Mouse (Mus musculus): ENCODE measurements at regions not wholly inside any gene's neighbourhood (a gene's known extent, or its start where the extent isn't known, plus 50 kb on each side); places are given as distances from the start of the nearest gene placed in this dataset.

GRCm38 (mm10) chr5:18434245-18434644, 74.1 kb upstream of the Gnai1 start:
- no peaks in the 10 kb centered on the region for H3K27me3 ChIP-seq (ENCODE audit: control insufficient read depth, insufficient read depth, low read length)
- H3K4me3 ChIP-seq (ENCODE audit: insufficient read depth, low read depth, low read length) = no peak overlapping the region
- TF ChIP-seq POLR2A (IDR thresholded peaks at IDR 0.05; ENCODE audit: extremely low read depth, insufficient read depth, low read length) (no peak), CTCF (IDR thresholded peaks at IDR 0.05; ENCODE audit: low read depth, low read length) (no peak)
- H3K9ac ChIP-seq (ENCODE audit: low read depth, low read length) = no peak overlapping the region
- 67% methylated on average over 2 of the region's 2 CpGs for WGBS
- no peaks in the 10 kb centered on the region for H3K36me3 ChIP-seq (ENCODE audit: control insufficient read depth, insufficient read depth, low read length)
- H3K4me1 ChIP-seq (ENCODE audit: control insufficient read depth, insufficient read depth, low read length) = no peaks in the 10 kb centered on the region
- H3K79me2 ChIP-seq (ENCODE audit: control insufficient read depth, insufficient read depth, low read length) = no peaks in the 10 kb centered on the region
- no peak overlapping the region for H3K27ac ChIP-seq (replicated peaks; ENCODE audit: insufficient read depth, low read depth, low read length)
- no peak for DNase-seq (ENCODE audit: extremely low read depth, low read depth, low spot score)

GRCm38 (mm10) chr5:18433287-18433686, 73.1 kb upstream of the Gnai1 start:
- Histone ChIP-seq H3K27ac (replicated peaks; ENCODE audit: insufficient read depth, low read depth, low read length) (no peak overlapping the region), H3K4me3 (ENCODE audit: insufficient read depth, low read depth, low read length) (no peak overlapping the region), H3K79me2 (ENCODE audit: control insufficient read depth, insufficient read depth, low read length) (no peaks in the 10 kb centered on the region), H3K4me1 (ENCODE audit: control insufficient read depth, insufficient read depth, low read length) (no peaks in the 10 kb centered on the region), H3K27me3 (ENCODE audit: control insufficient read depth, insufficient read depth, low read length) (no peaks in the 10 kb centered on the region), H3K9ac (ENCODE audit: low read depth, low read length) (no peak overlapping the region), H3K36me3 (ENCODE audit: control insufficient read depth, insufficient read depth, low read length) (no peaks in the 10 kb centered on the region)
- no peak for TF ChIP-seq POLR2A (IDR thresholded peaks at IDR 0.05; ENCODE audit: extremely low read depth, insufficient read depth, low read length)
- TF ChIP-seq CTCF (IDR thresholded peaks at IDR 0.05; ENCODE audit: low read depth, low read length) = no peak
- 84% methylated on average over 7 of the region's 7 CpGs for WGBS
- no peak for DNase-seq (ENCODE audit: extremely low read depth, low read depth, low spot score)

- Histone ChIP-seq H3K79me2 (ENCODE audit: control insufficient read depth, insufficient read depth, low read length) (no peaks in the 10 kb centered on the region), H3K36me3 (ENCODE audit: control insufficient read depth, insufficient read depth, low read length) (no peaks in the 10 kb centered on the region), H3K4me1 (ENCODE audit: control insufficient read depth, insufficient read depth, low read length) (no peaks in the 10 kb centered on the region), H3K9ac (ENCODE audit: low read depth, low read length) (no peak overlapping the region), H3K27me3 (ENCODE audit: control insufficient read depth, insufficient read depth, low read length) (no peaks in the 10 kb centered on the region), H3K27ac (replicated peaks; ENCODE audit: insufficient read depth, low read depth, low read length) (no peak overlapping the region), H3K4me3 (ENCODE audit: insufficient read depth, low read depth, low read length) (no peak overlapping the region)
- DNase-seq (ENCODE audit: extremely low read depth, low read depth, low spot score) = no peak
- 50% methylated on average over 4 of the region's 4 CpGs for WGBS
- TF ChIP-seq CTCF (IDR thresholded peaks at IDR 0.05; ENCODE audit: low read depth, low read length) (no peak), POLR2A (IDR thresholded peaks at IDR 0.05; ENCODE audit: extremely low read depth, insufficient read depth, low read length) (no peak)
Measured at GRCm38 (mm10) chr5:18425098-18425497, 64.9 kb upstream of the Gnai1 start.

- Histone ChIP-seq H3K9ac (ENCODE audit: low read depth, low read length) (no peak overlapping the region), H3K36me3 (ENCODE audit: control insufficient read depth, insufficient read depth, low read length) (no peaks in the 10 kb centered on the region), H3K4me1 (ENCODE audit: control insufficient read depth, insufficient read depth, low read length) (no peaks in the 10 kb centered on the region)
Measured at GRCm38 (mm10) chr5:18414892-18415291, 54.7 kb upstream of the Gnai1 start.

More at GRCm38 (mm10) chr5:18414892-18415291, 54.7 kb upstream of the Gnai1 start:
- DNase-seq (ENCODE audit: extremely low read depth, low read depth, low spot score) = no peak
- no peak overlapping the region for H3K27ac ChIP-seq (replicated peaks; ENCODE audit: insufficient read depth, low read depth, low read length)
- 33% methylated on average over 3 of the region's 3 CpGs for WGBS
- no peak for TF ChIP-seq POLR2A (IDR thresholded peaks at IDR 0.05; ENCODE audit: extremely low read depth, insufficient read depth, low read length)
- no peak for TF ChIP-seq CTCF (IDR thresholded peaks at IDR 0.05; ENCODE audit: low read depth, low read length)
- H3K27me3 ChIP-seq (ENCODE audit: control insufficient read depth, insufficient read depth, low read length) = no peaks in the 10 kb centered on the region
- H3K79me2 ChIP-seq (ENCODE audit: control insufficient read depth, insufficient read depth, low read length) = no peaks in the 10 kb centered on the region
- no peak overlapping the region for H3K4me3 ChIP-seq (ENCODE audit: insufficient read depth, low read depth, low read length)
